Mouse (Mus musculus) midbrain, embryonic 13.5 days (tissue): ENCODE measurements at regions not wholly inside any gene's neighbourhood (a gene's known extent, or its start where the extent isn't known, plus 50 kb on each side); places are given as distances from the start of the nearest gene placed in this dataset.
"Not testable (repeated sequence)": the region's sequence is repeated elsewhere in the genome, so short reads cannot be mapped to it uniquely, and the experiment has no call there.

Experiments used
- ATAC-seq: fragments of 200-750 bp; cut with Nextera tagmentation; 2 replicates; pipeline ENCODE4 v1.8.0; 2017; ENCODE audit warnings: mild to moderate bottlenecking, moderate TSS enrichment, moderate library complexity
- H3K27ac ChIP-seq: fragments of 300-500 bp; sonication (generic); 2 replicates; pipeline ENCODE4 v1.5.1; 2015; ENCODE audit warnings: inconsistent platforms, mild to moderate bottlenecking, moderate library complexity
- H3K27me3 ChIP-seq: fragments of 300-500 bp; sonication (generic); 2 replicates; pipeline ENCODE4 v1.6.1; 2015; ENCODE audit warnings: mild to moderate bottlenecking, inconsistent platforms
- H3K36me3 ChIP-seq: fragments of 300-500 bp; sonication (generic); 2 replicates; pipeline ENCODE4 v1.6.1; 2015; ENCODE audit warnings: mild to moderate bottlenecking, inconsistent platforms
- H3K4me1 ChIP-seq: fragments of 300-500 bp; sonication (generic); replicated peaks from 2 replicates; pipeline ENCODE4 v1.6.1; 2015; ENCODE audit warnings: inconsistent platforms
- H3K4me2 ChIP-seq: fragments of 300-500 bp; sonication (generic); replicated peaks from 2 replicates; pipeline ENCODE4 v1.6.1; 2015; ENCODE audit warnings: moderate library complexity, mild to moderate bottlenecking, inconsistent platforms
- H3K4me3 ChIP-seq: fragments of 300-500 bp; sonication (generic); replicated peaks from 2 replicates; pipeline ENCODE4 v1.5.1; 2015; ENCODE audit warnings: mild to moderate bottlenecking, inconsistent platforms
- H3K9ac ChIP-seq: fragments of 300-500 bp; sonication (generic); replicated peaks from 2 replicates; pipeline ENCODE4 v1.6.1; 2015; ENCODE audit warnings: mild to moderate bottlenecking, inconsistent platforms
- H3K9me3 ChIP-seq: fragments of 300-500 bp; sonication (generic); 2 replicates; pipeline ENCODE4 v1.6.1; 2016; ENCODE audit warnings: mild to moderate bottlenecking, inconsistent platforms
- WGBS: fragments of 180-500 bp; shearing (Covaris S2); methylation state at CpG from one replicate; pipeline ENCODE4 v1.1.7; 2015; 5-methylcytosine and 5-hydroxymethylcytosine counted together

- ATAC-seq, result no peak
- no peaks in the 10 kb centered on the region for H3K27me3 ChIP-seq
- H3K9me3 ChIP-seq, result no peaks in the 10 kb centered on the region
- H3K27ac ChIP-seq, result no peak overlapping the region
- 71% methylated on average over 5 of the region's 5 CpGs for WGBS
- no peak overlapping the region for H3K4me3 ChIP-seq
- H3K4me2 ChIP-seq, result no peak overlapping the region
- no peaks in the 10 kb centered on the region for H3K36me3 ChIP-seq
- H3K4me1 ChIP-seq, result peaks cover 19% of the 10 kb centered on the region
- H3K9ac ChIP-seq, result no peak overlapping the region
These were observed 212.8 kb downstream of the Dact1 start for GRCm38 (mm10) chr12:71522451-71522850.

GRCm38 (mm10) chr12:71524156-71524555 lies 214.5 kb downstream of the Dact1 start:
- no peak overlapping the region for H3K4me3 ChIP-seq
- H3K4me1 ChIP-seq, result peaks cover 19% of the 10 kb centered on the region
- no peaks in the 10 kb centered on the region for H3K9me3 ChIP-seq
- no peak overlapping the region for H3K27ac ChIP-seq
- WGBS, result 57% methylated on average over 6 of the region's 6 CpGs
- no peak overlapping the region for H3K4me2 ChIP-seq
- H3K9ac ChIP-seq, result no peak overlapping the region
- 0 out of 2 replicates have a peak, but pooled peaks cover 2% of the 10 kb centered on the region for H3K27me3 ChIP-seq
- no peak for ATAC-seq
- no peaks in the 10 kb centered on the region for H3K36me3 ChIP-seq

GRCm38 (mm10) chr12:71525255-71525927 lies 215.7 kb downstream of the Dact1 start:
- Histone ChIP-seq H3K9me3 (no peaks in the 10 kb centered on the region), H3K36me3 (no peaks in the 10 kb centered on the region), H3K4me2 (no peak overlapping the region), H3K4me3 (no peak overlapping the region), H3K9ac (no peak overlapping the region), H3K27me3 (0 out of 2 replicates have a peak, but pooled peaks cover 2% of the 10 kb centered on the region), H3K27ac (peak overlapping the region; percentile 12), H3K4me1 (peaks cover 19% of the 10 kb centered on the region)
- 18% methylated on average over 10 of the region's 10 CpGs for WGBS
- ATAC-seq, result peak; percentile 45; the same call in 1 of the 2 replicates

- Histone ChIP-seq H3K27me3 (0 out of 2 replicates have a peak, but pooled peaks cover 2% of the 10 kb centered on the region), H3K27ac (no peak overlapping the region), H3K9me3 (no peaks in the 10 kb centered on the region), H3K9ac (no peak overlapping the region), H3K36me3 (no peaks in the 10 kb centered on the region), H3K4me1 (peaks cover 19% of the 10 kb centered on the region), H3K4me3 (no peak overlapping the region), H3K4me2 (no peak overlapping the region)
- 85% methylated on average over 7 of the region's 7 CpGs for WGBS
- no peak for ATAC-seq
These were observed 216.9 kb downstream of the Dact1 start for GRCm38 (mm10) chr12:71526623-71527022.

GRCm38 (mm10) chr12:71532161-71532560 lies 222.5 kb downstream of the Dact1 start:
- H3K4me3 ChIP-seq, result no peak overlapping the region
- H3K27me3 ChIP-seq, result 0 out of 2 replicates have a peak, but pooled peaks cover 2% of the 10 kb centered on the region
- H3K36me3 ChIP-seq, result no peaks in the 10 kb centered on the region
- no peak for ATAC-seq
- no peak overlapping the region for H3K4me2 ChIP-seq
- H3K9ac ChIP-seq, result no peak overlapping the region
- peaks cover 37% of the 10 kb centered on the region for H3K4me1 ChIP-seq
- H3K9me3 ChIP-seq, result no peaks in the 10 kb centered on the region
- 72% methylated on average over 3 of the region's 3 CpGs for WGBS
- H3K27ac ChIP-seq, result peak overlapping the region; percentile 88

GRCm38 (mm10) chr12:71532708-71533450 lies 223.2 kb downstream of the Dact1 start:
- peak; percentile 85 for ATAC-seq
- H3K4me3 ChIP-seq, result no peak overlapping the region
- H3K27me3 ChIP-seq, result 0 out of 2 replicates have a peak, but pooled peaks cover 2% of the 10 kb centered on the region
- peaks cover 37% of the 10 kb centered on the region for H3K4me1 ChIP-seq
- H3K9me3 ChIP-seq, result no peaks in the 10 kb centered on the region
- peak overlapping the region; percentile 88 for H3K27ac ChIP-seq
- no peaks in the 10 kb centered on the region for H3K36me3 ChIP-seq
- 22% methylated on average over 22 of the region's 22 CpGs for WGBS
- no peak overlapping the region; the same call in 1 of the 2 replicates for H3K9ac ChIP-seq
- peak overlapping the region; percentile 17; the same call in 1 of the 2 replicates for H3K4me2 ChIP-seq

GRCm38 (mm10) chr12:71533701-71534100 lies 224.0 kb downstream of the Dact1 start:
- H3K9ac ChIP-seq, result no peak overlapping the region
- no peaks in the 10 kb centered on the region for H3K9me3 ChIP-seq
- peaks cover 37% of the 10 kb centered on the region for H3K4me1 ChIP-seq
- peak overlapping the region; percentile 88 for H3K27ac ChIP-seq
- H3K27me3 ChIP-seq, result no peaks in the 10 kb centered on the region
- no peaks in the 10 kb centered on the region for H3K36me3 ChIP-seq
- ATAC-seq, result no peak
- no peak overlapping the region for H3K4me3 ChIP-seq
- H3K4me2 ChIP-seq, result no peak overlapping the region
- 86% methylated on average over 9 of the region's 9 CpGs for WGBS

- peaks cover 37% of the 10 kb centered on the region for H3K4me1 ChIP-seq
- no peak overlapping the region for H3K4me2 ChIP-seq
- H3K9ac ChIP-seq, result no peak overlapping the region
- H3K27me3 ChIP-seq, result no peaks in the 10 kb centered on the region
- 53% methylated on average over 4 of the region's 4 CpGs for WGBS
- no peak overlapping the region for H3K4me3 ChIP-seq
- ATAC-seq, result peak; percentile 82
- no peaks in the 10 kb centered on the region for H3K36me3 ChIP-seq
- H3K9me3 ChIP-seq, result no peaks in the 10 kb centered on the region
- peak overlapping the region; percentile 88 for H3K27ac ChIP-seq
These were observed 224.5 kb downstream of the Dact1 start for GRCm38 (mm10) chr12:71534199-71534598.

- Histone ChIP-seq H3K4me1 (peaks cover 37% of the 10 kb centered on the region), H3K4me3 (no peak overlapping the region), H3K9ac (no peak overlapping the region), H3K36me3 (no peaks in the 10 kb centered on the region), H3K4me2 (no peak overlapping the region), H3K9me3 (no peaks in the 10 kb centered on the region), H3K27ac (peak overlapping the region; percentile 88; the same call in 1 of the 2 replicates), H3K27me3 (no peaks in the 10 kb centered on the region)
- ATAC-seq, result no peak
- WGBS, result 96% methylated on average over 6 of the region's 6 CpGs
These were observed 225.6 kb downstream of the Dact1 start for GRCm38 (mm10) chr12:71535251-71535650.

- not testable (repeated sequence) for H3K9ac ChIP-seq, H3K27ac ChIP-seq, ATAC-seq, H3K9me3 ChIP-seq, H3K36me3 ChIP-seq, H3K4me2 ChIP-seq, H3K4me3 ChIP-seq, H3K27me3 ChIP-seq
- peaks cover 37% of the 10 kb centered on the region for H3K4me1 ChIP-seq
- 77% methylated on average over 3 of the region's 3 CpGs for WGBS
These were observed 226.1 kb downstream of the Dact1 start for GRCm38 (mm10) chr12:71535831-71536230.

GRCm38 (mm10) chr12:71538691-71539090 lies 229.0 kb downstream of the Dact1 start:
- no peak overlapping the region for H3K27ac ChIP-seq
- ATAC-seq, result no peak
- WGBS, result 80% methylated on average over 7 of the region's 7 CpGs

GRCm38 (mm10) chr12:71540279-71540678 lies 230.6 kb downstream of the Dact1 start:
- H3K27ac ChIP-seq, result no peak overlapping the region
- no peak overlapping the region for H3K9ac ChIP-seq
- ATAC-seq, result no peak
- no peak overlapping the region for H3K4me3 ChIP-seq
- no peaks in the 10 kb centered on the region for H3K9me3 ChIP-seq
- H3K4me1 ChIP-seq, result peaks cover 25% of the 10 kb centered on the region
- H3K27me3 ChIP-seq, result no peaks in the 10 kb centered on the region
- no peak overlapping the region for H3K4me2 ChIP-seq
- 90% methylated on average over 11 of the region's 11 CpGs for WGBS
- H3K36me3 ChIP-seq, result no peaks in the 10 kb centered on the region

More at GRCm38 (mm10) chr12:71538691-71539090, 229.0 kb downstream of the Dact1 start:
- no peaks in the 10 kb centered on the region for H3K27me3 ChIP-seq
- peaks cover 34% of the 10 kb centered on the region for H3K4me1 ChIP-seq
- H3K9ac ChIP-seq, result no peak overlapping the region
- H3K4me3 ChIP-seq, result no peak overlapping the region
- H3K36me3 ChIP-seq, result no peaks in the 10 kb centered on the region
- no peak overlapping the region for H3K4me2 ChIP-seq
- H3K9me3 ChIP-seq, result no peaks in the 10 kb centered on the region
